Mouse (Mus musculus): ENCODE data around the gene Ccdc84. TPM values are rescaled to one million over a fixed set of nuclear protein-coding genes. Genes with fewer than 3 reads are reported as not detected.

Ccdc84 gene
- polyA plus RNA-seq, 1 experiment from 2014 or later: 26.1 TPM

DNA sequence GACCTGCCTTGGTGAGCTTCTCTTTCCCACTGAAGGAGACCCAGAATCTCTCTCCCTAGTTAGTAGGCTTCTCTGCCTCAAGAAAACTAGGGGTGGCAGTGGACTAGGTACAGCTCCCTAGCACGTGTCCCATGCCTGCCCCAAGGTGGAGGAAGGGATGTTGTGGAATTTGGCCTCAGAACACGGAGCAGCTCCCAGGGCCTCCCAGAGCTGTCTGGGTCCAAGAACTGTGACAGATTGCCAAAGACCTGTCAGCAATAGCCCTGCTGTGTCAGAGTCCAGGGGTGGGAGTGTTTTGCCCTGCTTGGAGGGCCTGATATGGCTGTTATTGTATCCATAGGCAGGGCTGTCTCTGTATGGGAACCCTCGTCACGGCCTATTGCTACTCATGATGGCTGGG, 17.3 kb downstream of the Ccdc84 start:
- no peak for DNase-seq (ENCODE audit: extremely low spot score, low spot score)
- 90% methylated on average over 4 of the region's 4 CpGs for WGBS
- H3K9me3 ChIP-seq: no peaks in the 10 kb centered on the region
- H3K36me3 ChIP-seq (replicated peaks): peaks cover 73% of the 10 kb centered on the region
- H3K27me3 ChIP-seq (ENCODE audit: poor library complexity, severe bottlenecking): no peaks in the 10 kb centered on the region
- peaks cover 42% of the 10 kb centered on the region for H3K4me1 ChIP-seq
- no peak overlapping the region for H3K4me3 ChIP-seq
- no peak overlapping the region for H3K27ac ChIP-seq

DNA sequence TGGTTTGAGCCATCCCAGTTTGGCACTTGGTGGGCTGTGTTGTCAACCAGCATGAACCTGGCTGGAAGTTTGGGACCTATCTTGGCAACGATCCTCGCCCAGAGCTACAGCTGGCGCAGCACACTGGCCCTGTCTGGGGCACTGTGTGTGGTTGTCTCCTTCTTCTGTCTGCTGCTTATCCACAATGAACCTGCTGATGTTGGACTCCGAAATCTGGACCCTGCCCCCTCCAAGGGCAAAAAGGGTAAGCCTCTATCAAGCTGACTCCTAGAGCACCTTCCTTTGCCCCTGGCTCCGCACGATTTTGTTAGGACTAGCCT, 18.6 kb downstream of the Ccdc84 start:
- WGBS: 94% methylated on average over 6 of the region's 6 CpGs
- peaks cover 37% of the 10 kb centered on the region for H3K4me1 ChIP-seq
- no peak overlapping the region for H3K4me3 ChIP-seq
- H3K27ac ChIP-seq: no peak overlapping the region
- H3K9me3 ChIP-seq: no peaks in the 10 kb centered on the region
- DNase-seq (ENCODE audit: extremely low spot score, low spot score): no peak
- H3K36me3 ChIP-seq (replicated peaks): peaks cover 62% of the 10 kb centered on the region
- no peaks in the 10 kb centered on the region for H3K27me3 ChIP-seq (ENCODE audit: poor library complexity, severe bottlenecking)

DNA sequence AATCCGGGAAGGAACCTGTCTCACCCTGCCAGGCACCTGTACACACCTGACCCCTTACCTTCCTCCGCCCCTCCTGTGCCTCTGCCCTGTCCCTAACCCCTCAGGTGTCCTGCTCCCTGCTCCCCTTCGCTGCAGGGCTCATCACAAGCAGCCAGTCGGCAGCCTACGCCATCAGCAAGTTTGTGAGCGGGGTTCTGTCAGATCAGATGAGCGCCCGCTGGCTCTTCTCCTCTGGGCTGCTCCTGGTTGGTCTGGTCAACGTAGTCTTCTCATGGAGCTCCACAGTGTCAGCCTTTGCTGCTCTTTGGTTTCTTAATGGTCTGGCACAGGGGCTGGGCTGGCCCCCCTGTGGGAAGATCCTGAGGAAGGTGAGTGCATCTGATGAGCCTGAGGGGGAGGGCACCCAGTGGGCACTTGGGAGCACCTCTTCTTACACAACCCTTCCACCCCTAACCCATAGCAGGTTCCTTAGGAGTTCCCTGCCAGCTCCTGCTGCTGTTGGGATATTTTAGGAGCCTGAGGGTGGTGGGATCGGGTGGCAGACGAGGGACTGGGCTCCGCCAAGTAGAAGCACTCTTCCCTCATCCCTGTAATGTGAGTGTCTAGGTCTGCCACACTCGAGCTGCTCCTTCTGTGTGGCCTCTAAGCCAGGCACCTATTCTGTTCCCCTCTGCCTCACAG, 19.1 kb downstream of the Ccdc84 start:
- DNase-seq (ENCODE audit: extremely low spot score, low spot score): no peak
- H3K36me3 ChIP-seq (replicated peaks): peaks cover 57% of the 10 kb centered on the region
- peaks cover 37% of the 10 kb centered on the region for H3K4me1 ChIP-seq
- no peaks in the 10 kb centered on the region for H3K9me3 ChIP-seq
- H3K27ac ChIP-seq: no peak overlapping the region
- H3K27me3 ChIP-seq (ENCODE audit: poor library complexity, severe bottlenecking): no peaks in the 10 kb centered on the region
- WGBS: 84% methylated on average over 13 of the region's 13 CpGs
- H3K4me3 ChIP-seq: peak overlapping the region; percentile 10; the same call in 1 of the 2 replicates

DNA sequence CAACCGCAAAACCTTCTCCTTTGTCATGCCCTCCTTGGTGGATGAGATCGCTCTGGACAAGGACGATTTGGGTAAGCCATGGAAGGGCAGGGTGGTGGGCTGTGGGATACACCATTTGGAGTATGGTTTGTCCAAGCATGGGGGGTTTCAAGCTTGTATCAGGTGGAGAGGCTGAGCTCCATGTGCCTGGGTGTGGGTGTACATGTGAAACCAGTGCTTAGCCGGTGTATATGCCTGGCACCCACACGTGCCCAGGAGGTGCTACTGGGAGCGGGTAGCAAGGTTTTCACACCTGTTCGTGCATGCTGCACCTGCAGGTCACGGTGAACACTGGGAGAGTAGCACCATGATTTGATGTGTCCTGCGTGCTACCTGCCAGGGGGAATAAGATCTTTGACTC, 19.8 kb downstream of the Ccdc84 start:
- 83% methylated on average over 9 of the region's 9 CpGs for WGBS
- DNase-seq (ENCODE audit: extremely low spot score, low spot score): no peak
- H3K4me3 ChIP-seq: peak overlapping the region; percentile 84; the same call in 1 of the 2 replicates
- H3K9me3 ChIP-seq: no peaks in the 10 kb centered on the region
- H3K27me3 ChIP-seq (ENCODE audit: poor library complexity, severe bottlenecking): no peaks in the 10 kb centered on the region
- H3K4me1 ChIP-seq: peaks cover 37% of the 10 kb centered on the region
- peak overlapping the region; percentile 91; the same call in 1 of the 2 replicates for H3K27ac ChIP-seq
- H3K36me3 ChIP-seq (replicated peaks): peaks cover 50% of the 10 kb centered on the region

DNA sequence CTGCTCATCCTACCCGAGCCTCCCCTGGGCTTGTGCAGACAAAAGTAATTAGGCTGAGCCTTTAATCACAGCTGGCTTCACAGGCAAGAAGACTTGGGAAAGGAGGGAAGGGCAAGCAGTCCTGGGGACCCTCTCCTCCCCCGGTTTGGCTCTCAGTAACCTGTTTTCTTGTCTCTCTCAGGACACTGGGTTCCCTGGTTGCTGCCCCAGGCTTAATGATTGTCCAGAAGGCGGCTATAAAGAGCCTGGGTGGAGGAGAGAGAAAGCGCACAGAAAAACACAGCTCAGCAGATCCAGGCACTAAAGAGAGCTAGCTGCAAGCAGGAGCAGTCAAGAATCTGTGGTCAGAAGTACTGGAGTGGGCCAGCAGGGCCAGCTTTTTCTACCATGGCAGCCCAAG, 20.3 kb downstream of the Ccdc84 start:
- Histone ChIP-seq H3K27me3 (ENCODE audit: poor library complexity, severe bottlenecking) (no peaks in the 10 kb centered on the region), H3K27ac (peak overlapping the region; percentile 91), H3K36me3 (replicated peaks) (peaks cover 47% of the 10 kb centered on the region), H3K4me3 (peak overlapping the region; percentile 84), H3K4me1 (peaks cover 37% of the 10 kb centered on the region), H3K9me3 (no peaks in the 10 kb centered on the region)
- DNase-seq (ENCODE audit: extremely low spot score, low spot score): no peak
- 18% methylated on average over 4 of the region's 4 CpGs for WGBS

DNA sequence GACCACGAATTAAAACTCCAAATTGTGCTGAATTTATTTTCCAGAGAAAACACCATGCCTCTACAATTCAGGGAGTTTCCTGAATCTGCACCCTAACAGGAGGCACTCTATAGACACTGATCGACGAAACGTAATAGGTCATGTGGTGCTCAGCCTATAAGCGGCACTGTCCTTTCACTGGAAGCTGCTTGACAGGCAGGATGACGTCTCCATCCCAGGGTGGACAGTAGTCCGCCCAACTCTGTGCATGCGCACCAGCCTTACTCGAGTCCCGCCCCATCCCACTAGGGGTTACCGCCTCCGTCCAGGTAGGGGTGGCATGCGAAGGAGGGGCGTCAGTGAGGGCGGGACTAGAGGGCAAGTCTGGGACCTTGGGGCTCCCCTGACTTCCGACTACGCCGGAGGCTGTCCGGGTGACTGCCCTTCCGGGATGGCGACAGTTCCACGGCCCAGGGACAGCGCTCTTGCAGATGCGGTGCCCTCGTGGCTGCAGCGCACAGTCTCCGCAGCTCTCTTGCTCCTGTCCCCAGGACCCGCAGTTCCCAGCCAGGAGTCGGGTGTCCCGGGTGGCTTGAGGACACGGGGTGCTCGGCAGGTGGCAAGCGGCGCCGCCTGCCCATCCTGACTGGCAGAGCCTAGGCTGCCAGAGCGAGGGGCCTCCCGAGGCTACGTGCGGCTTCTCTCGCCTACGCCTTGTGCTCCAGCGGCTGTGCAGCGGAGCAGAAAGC, 21.5 kb downstream of the Ccdc84 start, which contains the start of gene Slc37a4:
Gene Slc37a4, plus strand, starts transcription at position 169 of the 728 bp plus-strand sequence.
- Histone ChIP-seq H3K4me1 (peaks cover 37% of the 10 kb centered on the region), H3K27me3 (ENCODE audit: poor library complexity, severe bottlenecking) (no peaks in the 10 kb centered on the region), H3K36me3 (replicated peaks) (peaks cover 47% of the 10 kb centered on the region), H3K4me3 (peak within 1 kb of the TSS; percentile 84), H3K27ac (peak within 1 kb of the TSS; percentile 91), H3K9me3 (no peaks in the 10 kb centered on the region)
- WGBS: under 1% methylated on average over 43 of the region's 43 CpGs
- peak; percentile 91 for DNase-seq (ENCODE audit: extremely low spot score, low spot score)

DNA sequence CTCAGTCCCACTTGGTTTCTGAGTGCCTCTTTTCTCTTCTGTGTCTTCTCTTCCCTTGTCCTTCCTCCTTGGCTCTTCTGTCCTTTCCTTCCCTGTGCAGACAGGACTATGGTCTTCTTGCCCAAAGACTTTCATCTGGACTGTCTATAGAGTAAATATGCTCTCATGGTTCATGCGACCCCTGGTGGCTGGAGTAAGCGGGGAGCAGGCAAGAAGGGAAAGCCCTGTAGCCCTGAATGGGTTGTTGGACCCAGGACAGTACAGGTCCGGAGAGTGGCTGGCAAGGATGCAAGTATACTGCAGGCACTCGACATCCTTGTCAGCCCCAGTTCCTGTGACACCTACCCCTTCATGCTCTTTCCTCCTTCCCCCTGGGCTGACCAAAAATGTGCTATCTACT, 26.9 kb downstream of the Ccdc84 start:
- H3K4me3 ChIP-seq: no peak overlapping the region
- no peaks in the 10 kb centered on the region for H3K27me3 ChIP-seq (ENCODE audit: poor library complexity, severe bottlenecking)
- H3K36me3 ChIP-seq (replicated peaks): peaks cover 68% of the 10 kb centered on the region
- H3K27ac ChIP-seq: no peak overlapping the region
- DNase-seq (ENCODE audit: extremely low spot score, low spot score): peak; percentile 56
- peaks cover 5% of the 10 kb centered on the region for H3K4me1 ChIP-seq
- 47% methylated on average over 4 of the region's 4 CpGs for WGBS
- no peaks in the 10 kb centered on the region for H3K9me3 ChIP-seq

DNA sequence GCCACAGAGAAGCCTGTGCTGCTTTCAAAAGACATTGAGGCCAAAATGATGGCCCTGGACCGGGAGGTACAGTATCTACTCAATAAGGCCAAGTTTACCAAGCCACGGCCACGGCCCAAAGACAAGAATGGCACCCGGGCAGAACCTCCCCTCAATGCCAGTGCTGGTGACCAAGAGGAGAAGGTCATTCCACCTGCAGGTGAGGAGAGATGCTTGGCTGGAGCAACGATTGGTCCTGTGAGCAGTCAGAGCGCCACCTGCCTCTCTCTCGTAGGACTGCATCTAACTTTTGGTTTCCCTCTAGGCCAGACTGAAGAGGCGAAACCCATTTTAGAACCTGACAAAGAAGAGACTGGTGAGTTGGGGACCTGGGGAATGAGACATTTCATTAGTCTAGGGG, 29.1 kb downstream of the Ccdc84 start:
- Histone ChIP-seq H3K27me3 (ENCODE audit: poor library complexity, severe bottlenecking) (no peaks in the 10 kb centered on the region), H3K36me3 (replicated peaks) (peaks cover 90% of the 10 kb centered on the region), H3K27ac (no peak overlapping the region), H3K4me1 (no peaks in the 10 kb centered on the region), H3K9me3 (no peaks in the 10 kb centered on the region), H3K4me3 (no peak overlapping the region)
- no peak for DNase-seq (ENCODE audit: extremely low spot score, low spot score)
- 66% methylated on average over 8 of the region's 8 CpGs for WGBS

DNA sequence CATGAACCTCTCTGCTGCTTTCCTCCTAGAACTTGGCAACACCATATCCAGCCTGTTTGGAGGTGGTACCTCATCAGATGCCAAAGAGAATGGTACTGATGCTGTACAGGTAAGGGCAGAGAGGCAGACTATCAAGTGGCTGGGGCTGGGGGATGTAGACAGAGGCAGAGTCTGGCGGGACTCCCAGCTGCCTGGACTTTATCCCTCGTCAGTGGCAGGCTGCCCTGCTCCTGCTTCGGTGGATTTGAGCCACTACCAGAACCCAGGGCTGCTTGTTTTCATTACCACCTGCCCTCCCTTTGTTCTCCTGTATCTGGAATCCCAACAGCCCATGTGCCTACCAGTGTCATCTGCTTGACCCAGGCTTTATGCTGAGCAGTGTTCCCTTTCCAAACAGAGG, 31.1 kb downstream of the Ccdc84 start:
- H3K27ac ChIP-seq: no peak overlapping the region
- no peak overlapping the region for H3K4me3 ChIP-seq
- DNase-seq (ENCODE audit: extremely low spot score, low spot score): no peak
- peaks cover 100% of the 10 kb centered on the region for H3K36me3 ChIP-seq (replicated peaks)
- no peaks in the 10 kb centered on the region for H3K27me3 ChIP-seq (ENCODE audit: poor library complexity, severe bottlenecking)
- 89% methylated on average over 3 of the region's 3 CpGs for WGBS
- H3K9me3 ChIP-seq: no peaks in the 10 kb centered on the region
- H3K4me1 ChIP-seq: no peaks in the 10 kb centered on the region

DNA sequence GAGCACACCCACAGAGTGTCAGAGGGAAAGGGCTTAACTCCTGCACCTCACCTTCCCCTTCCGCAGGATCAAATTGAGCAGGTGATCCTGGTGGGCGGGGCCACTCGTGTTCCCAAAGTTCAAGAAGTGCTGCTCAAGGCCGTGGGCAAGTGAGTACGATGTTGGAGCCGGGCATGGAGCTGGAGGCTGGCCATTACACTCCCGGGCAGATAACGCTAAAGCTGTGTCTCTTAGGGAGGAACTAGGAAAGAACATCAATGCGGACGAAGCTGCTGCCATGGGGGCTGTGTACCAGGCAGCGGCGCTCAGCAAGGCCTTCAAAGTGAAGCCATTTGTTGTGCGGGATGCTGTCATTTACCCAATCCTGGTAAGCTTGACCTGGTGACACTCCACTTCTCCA, 33.8 kb downstream of the Ccdc84 start:
- Histone ChIP-seq H3K4me1 (peaks cover 19% of the 10 kb centered on the region), H3K9me3 (no peaks in the 10 kb centered on the region), H3K36me3 (replicated peaks) (peaks cover 93% of the 10 kb centered on the region), H3K27me3 (ENCODE audit: poor library complexity, severe bottlenecking) (no peaks in the 10 kb centered on the region), H3K4me3 (no peak overlapping the region), H3K27ac (no peak overlapping the region)
- WGBS: 93% methylated on average over 13 of the region's 13 CpGs
- no peak for DNase-seq (ENCODE audit: extremely low spot score, low spot score)

DNA sequence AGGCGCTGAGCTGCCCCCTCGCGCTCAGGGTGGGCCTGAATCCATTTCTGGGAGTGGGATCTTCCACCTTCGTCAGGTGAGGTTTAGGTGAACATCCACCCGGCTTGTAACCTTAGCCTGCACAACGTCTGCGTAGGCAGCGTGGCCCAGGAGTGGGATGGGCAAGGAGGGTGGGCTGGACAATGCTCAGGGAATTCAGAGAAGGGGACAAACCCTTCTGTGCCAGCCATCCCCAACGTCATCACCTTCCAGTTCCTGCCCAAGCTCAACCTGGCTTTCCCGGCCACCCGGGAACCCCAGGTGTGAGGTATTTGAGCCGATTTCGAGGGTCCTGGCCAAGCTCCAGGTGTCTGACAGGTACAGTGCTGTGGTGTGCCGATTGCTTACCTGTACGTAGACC, 38.5 kb downstream of the Ccdc84 start:
- WGBS: 11% methylated on average over 15 of the region's 15 CpGs

DNA sequence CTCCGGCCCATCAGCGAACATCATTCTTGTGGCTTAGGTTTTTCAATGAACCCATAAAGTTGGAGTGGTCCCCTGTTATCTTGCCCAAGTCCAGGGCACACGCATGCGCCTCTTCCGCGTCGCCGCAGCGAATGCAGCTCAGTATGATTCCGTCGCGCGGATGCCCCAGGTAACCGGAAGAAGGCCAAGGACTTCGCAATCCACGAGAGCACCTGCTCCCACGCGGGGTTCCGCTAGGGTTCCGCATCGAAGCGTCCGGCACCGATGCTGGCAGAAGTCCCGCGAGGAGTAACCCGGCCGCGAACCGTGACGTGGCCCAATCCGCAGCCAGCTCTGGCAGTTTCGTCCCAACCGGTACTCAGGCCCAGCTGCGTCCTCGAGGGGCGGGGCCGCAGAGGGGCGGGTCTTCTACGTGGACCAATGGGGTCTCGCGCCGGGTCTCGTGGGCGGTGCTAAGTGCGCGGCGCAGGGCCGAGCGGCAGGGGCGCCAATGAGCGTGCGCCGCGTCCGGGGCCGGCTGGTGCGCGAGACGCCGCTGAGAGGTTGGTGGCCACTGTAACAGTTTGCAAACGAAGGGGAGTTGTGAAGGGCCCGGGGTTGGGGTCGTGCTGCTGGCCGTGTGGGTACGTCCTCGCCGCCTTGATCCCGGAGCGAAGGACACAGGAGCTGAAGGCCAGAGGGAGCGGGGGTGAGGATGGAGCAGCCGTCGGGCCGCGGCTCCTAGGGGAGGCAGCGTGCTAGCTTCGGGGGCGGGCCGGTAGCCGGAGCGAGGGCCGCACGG, 39.1 kb downstream of the Ccdc84 start, which contains the start of gene Hyou1:
Gene Hyou1, plus strand, starts transcription at position 437 of the 781 bp plus-strand sequence.
- Histone ChIP-seq H3K27me3 (ENCODE audit: poor library complexity, severe bottlenecking) (no peaks in the 10 kb centered on the region), H3K27ac (peak within 1 kb of the TSS; percentile 90), H3K36me3 (replicated peaks) (peaks cover 39% of the 10 kb centered on the region), H3K4me1 (peaks cover 30% of the 10 kb centered on the region), H3K9me3 (no peaks in the 10 kb centered on the region), H3K4me3 (peak within 1 kb of the TSS; percentile 76)
- WGBS: under 1% methylated on average over 83 of the region's 83 CpGs
- peak; percentile 99 for DNase-seq (ENCODE audit: extremely low spot score, low spot score)

More for the DNA sequence above, 38.5 kb downstream of the Ccdc84 start:
- Histone ChIP-seq H3K36me3 (replicated peaks) (peaks cover 46% of the 10 kb centered on the region), H3K4me3 (peak overlapping the region; percentile 76), H3K27ac (peak overlapping the region; percentile 90), H3K4me1 (peaks cover 30% of the 10 kb centered on the region), H3K27me3 (ENCODE audit: poor library complexity, severe bottlenecking) (no peaks in the 10 kb centered on the region), H3K9me3 (no peaks in the 10 kb centered on the region)
- no peak for DNase-seq (ENCODE audit: extremely low spot score, low spot score)
